Mouse (Mus musculus) lung, embryonic 15.5 days (tissue): Measurements from ENCODE around the gene Dctn2. TPM values are rescaled to one million over a fixed set of nuclear protein-coding genes. Genes with fewer than 3 reads are reported as not detected.

Experiments used
- ATAC-seq: fragments of 200-750 bp; cut with Nextera tagmentation; 2 replicates; pipeline ENCODE4 v1.8.0; 2017; ENCODE audit warnings: moderate number of reproducible peaks, borderline replicate concordance; ENCODE audit not compliant: low FRiP score, low TSS enrichment; ENCODE audit errors: extremely low read depth
- H3K27ac ChIP-seq: fragments of 300-500 bp; sonication (generic); 2 replicates; pipeline ENCODE4 v1.5.1; 2015; ENCODE audit warnings: moderate library complexity, mild to moderate bottlenecking, inconsistent platforms
- H3K27me3 ChIP-seq: fragments of 300-500 bp; sonication (generic); 2 replicates; pipeline ENCODE4 v1.6.1; 2015; ENCODE audit warnings: inconsistent platforms
- H3K36me3 ChIP-seq: fragments of 300-500 bp; sonication (generic); 2 replicates; pipeline ENCODE4 v1.6.1; 2015; ENCODE audit warnings: inconsistent platforms
- H3K4me1 ChIP-seq: fragments of 300-500 bp; sonication (generic); 2 replicates; pipeline ENCODE4 v1.6.1; 2015; ENCODE audit warnings: inconsistent platforms
- H3K4me2 ChIP-seq: fragments of 300-500 bp; sonication (generic); 2 replicates; pipeline ENCODE4 v1.6.1; 2015; ENCODE audit warnings: inconsistent platforms, mild to moderate bottlenecking, moderate library complexity
- H3K4me3 ChIP-seq: fragments of 300-500 bp; sonication (generic); 2 replicates; pipeline ENCODE4 v1.5.1; 2015; ENCODE audit warnings: mild to moderate bottlenecking, inconsistent platforms
- H3K9ac ChIP-seq: fragments of 300-500 bp; sonication (generic); 2 replicates; pipeline ENCODE4 v1.6.1; 2015; ENCODE audit warnings: inconsistent platforms
- H3K9me3 ChIP-seq: fragments of 300-500 bp; sonication (generic); 2 replicates; pipeline ENCODE4 v1.6.1; 2016; ENCODE audit warnings: inconsistent platforms
- WGBS: fragments of 180-500 bp; shearing (Covaris S2); methylation state at CpG from one replicate; pipeline ENCODE4 v1.1.7; 2015; 5-methylcytosine and 5-hydroxymethylcytosine counted together
- polyA plus RNA-seq: library from polyadenylated mRNA; unstranded; fragments of >200 nt; fragmentation: Nextera tagmentation; extraction: Ambion mirVana; gene quantifications from 2 replicates; pipeline ENCODE4 v1.2.1, GENCODE M21; 2015

Gene Dctn2
- polyA plus RNA-seq, 1 experiment from 2014 or later: 189 TPM

GRCm38 (mm10) chr10:127265727-127266111 is 449 bp upstream of the Dctn2 start:
- Histone ChIP-seq H3K4me2 (peak overlapping the region; percentile 46), H3K9me3 (no peaks in the 10 kb centered on the region), H3K27me3 (peaks cover 39% of the 10 kb centered on the region), H3K4me3 (peak overlapping the region; percentile 99), H3K36me3 (peaks cover 17% of the 10 kb centered on the region), H3K27ac (no peak overlapping the region), H3K4me1 (peaks cover 28% of the 10 kb centered on the region), H3K9ac (no peak overlapping the region)
- 25% methylated on average over 4 of the region's 4 CpGs for WGBS
- ATAC-seq: no peak

GRCm38 (mm10) chr10:127267318-127267717 is 1.1 kb downstream of the Dctn2 start:
- peaks cover 23% of the 10 kb centered on the region for H3K27me3 ChIP-seq
- peak overlapping the region; percentile 99 for H3K4me3 ChIP-seq
- H3K4me2 ChIP-seq: peak overlapping the region; percentile 84
- H3K9ac ChIP-seq: peak overlapping the region; percentile 100
- no peak for ATAC-seq
- H3K27ac ChIP-seq: no peak overlapping the region
- H3K9me3 ChIP-seq: no peaks in the 10 kb centered on the region
- peaks cover 29% of the 10 kb centered on the region for H3K36me3 ChIP-seq
- H3K4me1 ChIP-seq: peaks cover 26% of the 10 kb centered on the region
- 72% methylated on average over 5 of the region's 5 CpGs for WGBS

GRCm38 (mm10) chr10:127268401-127268800 is 2.2 kb downstream of the Dctn2 start:
- no peaks in the 10 kb centered on the region for H3K9me3 ChIP-seq
- WGBS: 61% methylated on average over 5 of the region's 5 CpGs
- peaks cover 12% of the 10 kb centered on the region for H3K27me3 ChIP-seq
- peaks cover 40% of the 10 kb centered on the region for H3K36me3 ChIP-seq
- no peak overlapping the region for H3K27ac ChIP-seq
- no peak overlapping the region for H3K4me3 ChIP-seq
- peaks cover 20% of the 10 kb centered on the region for H3K4me1 ChIP-seq
- ATAC-seq: no peak
- H3K4me2 ChIP-seq: no peak overlapping the region
- no peak overlapping the region for H3K9ac ChIP-seq

- WGBS: 71% methylated on average over 12 of the region's 12 CpGs
- Histone ChIP-seq H3K9ac (no peak overlapping the region), H3K4me3 (no peak overlapping the region), H3K4me2 (no peak overlapping the region), H3K9me3 (no peaks in the 10 kb centered on the region), H3K36me3 (peaks cover 41% of the 10 kb centered on the region), H3K27me3 (peaks cover 7% of the 10 kb centered on the region; the same call in 1 of the 2 replicates), H3K27ac (no peak overlapping the region), H3K4me1 (peaks cover 20% of the 10 kb centered on the region)
- ATAC-seq: no peak
Observed at GRCm38 (mm10) chr10:127269036-127269435, 2.9 kb downstream of the Dctn2 start.

- Histone ChIP-seq H3K27me3 (no peaks in the 10 kb centered on the region), H3K9ac (no peak overlapping the region), H3K4me2 (no peak overlapping the region), H3K4me1 (peaks cover 20% of the 10 kb centered on the region), H3K9me3 (no peaks in the 10 kb centered on the region), H3K36me3 (peaks cover 45% of the 10 kb centered on the region), H3K4me3 (no peak overlapping the region), H3K27ac (no peak overlapping the region)
- 74% methylated on average over 4 of the region's 4 CpGs for WGBS
- no peak for ATAC-seq
Observed at GRCm38 (mm10) chr10:127269884-127270283, 3.7 kb downstream of the Dctn2 start.

- 83% methylated on average over 5 of the region's 5 CpGs for WGBS
- no peak for ATAC-seq
Observed at GRCm38 (mm10) chr10:127272371-127272770, 6.2 kb downstream of the Dctn2 start.

GRCm38 (mm10) chr10:127274261-127275022 is 8.3 kb downstream of the Dctn2 start:
- no peak overlapping the region for H3K4me3 ChIP-seq
- no peak overlapping the region for H3K27ac ChIP-seq
- no peak for ATAC-seq
- no peaks in the 10 kb centered on the region for H3K4me1 ChIP-seq
- 84% methylated on average over 11 of the region's 11 CpGs for WGBS
- H3K9ac ChIP-seq: no peak overlapping the region
- peaks cover 79% of the 10 kb centered on the region for H3K36me3 ChIP-seq
- H3K4me2 ChIP-seq: no peak overlapping the region
- no peaks in the 10 kb centered on the region for H3K27me3 ChIP-seq
- H3K9me3 ChIP-seq: no peaks in the 10 kb centered on the region

More at GRCm38 (mm10) chr10:127272371-127272770, 6.2 kb downstream of the Dctn2 start:
- no peaks in the 10 kb centered on the region for H3K9me3 ChIP-seq
- peaks cover 70% of the 10 kb centered on the region for H3K36me3 ChIP-seq
- H3K9ac ChIP-seq: no peak overlapping the region
- H3K27me3 ChIP-seq: no peaks in the 10 kb centered on the region
- peaks cover 14% of the 10 kb centered on the region for H3K4me1 ChIP-seq
- H3K27ac ChIP-seq: no peak overlapping the region
- H3K4me2 ChIP-seq: no peak overlapping the region
- H3K4me3 ChIP-seq: no peak overlapping the region

GRCm38 (mm10) chr10:127279730-127280129 is 13.6 kb downstream of the Dctn2 start:
- H3K27ac ChIP-seq: no peak overlapping the region
- ATAC-seq: no peak
- no peak overlapping the region for H3K4me2 ChIP-seq
- peaks cover 98% of the 10 kb centered on the region for H3K36me3 ChIP-seq
- 82% methylated on average over 2 of the region's 2 CpGs for WGBS
- H3K9ac ChIP-seq: no peak overlapping the region
- no peaks in the 10 kb centered on the region for H3K27me3 ChIP-seq
- no peak overlapping the region for H3K4me3 ChIP-seq
- H3K9me3 ChIP-seq: no peaks in the 10 kb centered on the region
- H3K4me1 ChIP-seq: no peaks in the 10 kb centered on the region

- 83% methylated on average over 8 of the region's 8 CpGs for WGBS
- no peak overlapping the region for H3K4me3 ChIP-seq
- peaks cover 97% of the 10 kb centered on the region for H3K36me3 ChIP-seq
- H3K27ac ChIP-seq: no peak overlapping the region
- H3K4me2 ChIP-seq: no peak overlapping the region
- no peaks in the 10 kb centered on the region for H3K9me3 ChIP-seq
- no peak for ATAC-seq
- H3K4me1 ChIP-seq: peaks cover 5% of the 10 kb centered on the region; the same call in 1 of the 2 replicates
- no peak overlapping the region for H3K9ac ChIP-seq
- H3K27me3 ChIP-seq: no peaks in the 10 kb centered on the region
Observed at GRCm38 (mm10) chr10:127281316-127281715, 15.1 kb downstream of the Dctn2 start.

GRCm38 (mm10) chr10:127282620-127283215 is 16.6 kb downstream of the Dctn2 start:
- H3K4me3 ChIP-seq: no peak overlapping the region
- WGBS: 75% methylated on average over 13 of the region's 13 CpGs
- H3K27me3 ChIP-seq: no peaks in the 10 kb centered on the region
- H3K9ac ChIP-seq: no peak overlapping the region
- no peak overlapping the region for H3K27ac ChIP-seq
- H3K36me3 ChIP-seq: peaks cover 94% of the 10 kb centered on the region
- H3K4me2 ChIP-seq: no peak overlapping the region
- no peak for ATAC-seq
- no peaks in the 10 kb centered on the region for H3K9me3 ChIP-seq
- H3K4me1 ChIP-seq: peaks cover 19% of the 10 kb centered on the region

GRCm38 (mm10) chr10:127284105-127284622 is 18.0 kb downstream of the Dctn2 start:
- 90% methylated on average over 7 of the region's 7 CpGs for WGBS
- no peaks in the 10 kb centered on the region for H3K27me3 ChIP-seq
- H3K4me2 ChIP-seq: no peak overlapping the region
- H3K27ac ChIP-seq: no peak overlapping the region
- no peak overlapping the region for H3K4me3 ChIP-seq
- no peak overlapping the region for H3K9ac ChIP-seq
- peaks cover 22% of the 10 kb centered on the region for H3K4me1 ChIP-seq
- no peaks in the 10 kb centered on the region for H3K9me3 ChIP-seq
- H3K36me3 ChIP-seq: peaks cover 82% of the 10 kb centered on the region
- no peak for ATAC-seq
